Mouse (Mus musculus) cerebellum, postnatal 4 days (tissue): Measurements from ENCODE around the gene Mrpl1.
A peak's percentile ranks its signal among the peaks of the same experiment; 100 is the strongest.

Experiments
- DNase-seq, 2 experiments: peaks; one replicate each; pipeline ENCODE4 v3.0.0; 2022; ENCODE audit warnings: low spot score in 2 of 2, mixed read lengths in 1 of 2

Gene Mrpl1

GRCm38 (mm10) chr5:96209459-96209858, at the start of gene Mrpl1:
Gene Mrpl1 (plus strand): TSS chr5:96209493.
- peak in 1 of 2 experiments; percentile 10 for DNase-seq

- peak in 1 of 2 experiments; percentile 5 for DNase-seq
These were observed 48.6 kb upstream of the Mrpl1 start for GRCm38 (mm10) chr5:96160467-96161262.

- DNase-seq = no peak
These were observed 48.1 kb upstream of the Mrpl1 start for GRCm38 (mm10) chr5:96161263-96161577.

GRCm38 (mm10) chr5:96161578-96162398, 47.5 kb upstream of the Mrpl1 start:
- DNase-seq = peak in 1 of 2 experiments; percentile 53

GRCm38 (mm10) chr5:96162399-96163331, 46.6 kb upstream of the Mrpl1 start:
- DNase-seq = peak; percentile 64 to 89

GRCm38 (mm10) chr5:96163396-96164020, 45.8 kb upstream of the Mrpl1 start:
- DNase-seq = no peak

GRCm38 (mm10) chr5:96164021-96164411, 45.3 kb upstream of the Mrpl1 start, which contains the start of gene Cnot6l:
Gene Cnot6l (minus strand): TSS chr5:96164171.
- no peak for DNase-seq

GRCm38 (mm10) chr5:96166761-96167160, 42.5 kb upstream of the Mrpl1 start:
- DNase-seq = no peak

GRCm38 (mm10) chr5:96170443-96170842, 38.9 kb upstream of the Mrpl1 start:
- no peak for DNase-seq

- no peak for DNase-seq
These were observed 37.5 kb upstream of the Mrpl1 start for GRCm38 (mm10) chr5:96171765-96172164.

- DNase-seq = no peak
These were observed 33.2 kb upstream of the Mrpl1 start for GRCm38 (mm10) chr5:96176121-96176520.

GRCm38 (mm10) chr5:96176879-96177358, 32.4 kb upstream of the Mrpl1 start:
- DNase-seq = no peak

GRCm38 (mm10) chr5:96183211-96183610, 26.1 kb upstream of the Mrpl1 start:
- DNase-seq = no peak

GRCm38 (mm10) chr5:96183987-96184386, 25.3 kb upstream of the Mrpl1 start:
- no peak for DNase-seq

- DNase-seq = no peak
These were observed 19.5 kb upstream of the Mrpl1 start for GRCm38 (mm10) chr5:96189761-96190160.

GRCm38 (mm10) chr5:96191251-96191650, 18.0 kb upstream of the Mrpl1 start:
- DNase-seq = no peak

GRCm38 (mm10) chr5:96196547-96197052, 12.7 kb upstream of the Mrpl1 start:
- no peak for DNase-seq

GRCm38 (mm10) chr5:96198271-96198670, 11.0 kb upstream of the Mrpl1 start:
- DNase-seq = no peak

GRCm38 (mm10) chr5:96200269-96200668, 9.0 kb upstream of the Mrpl1 start:
- DNase-seq = no peak

- no peak for DNase-seq
These were observed 7.7 kb upstream of the Mrpl1 start for GRCm38 (mm10) chr5:96201462-96202154.
